Mouse (Mus musculus) heart, postnatal 0 days (tissue): Measurements from ENCODE around the gene Arhgap25.

Experiments used
- CTCF ChIP-seq: IDR thresholded peaks from 2 replicates; pipeline ENCODE4 v1.5.1; 2016; ENCODE audit warnings: antibody characterized with exemption, control low read depth, low read depth
- EP300 ChIP-seq: IDR thresholded peaks from 2 replicates; pipeline ENCODE4 v1.6.1; 2016; ENCODE audit warnings: antibody characterized with exemption, low read depth

- no peak for TF ChIP-seq CTCF
- no peak for TF ChIP-seq EP300
Observed at GRCm38 (mm10) chr6:87538376-87539270, 5.6 kb upstream of the Arhgap25 start.
